Comparison of ENCODE assay signal across 10 mouse cellular contexts in the genomic region with DNA sequence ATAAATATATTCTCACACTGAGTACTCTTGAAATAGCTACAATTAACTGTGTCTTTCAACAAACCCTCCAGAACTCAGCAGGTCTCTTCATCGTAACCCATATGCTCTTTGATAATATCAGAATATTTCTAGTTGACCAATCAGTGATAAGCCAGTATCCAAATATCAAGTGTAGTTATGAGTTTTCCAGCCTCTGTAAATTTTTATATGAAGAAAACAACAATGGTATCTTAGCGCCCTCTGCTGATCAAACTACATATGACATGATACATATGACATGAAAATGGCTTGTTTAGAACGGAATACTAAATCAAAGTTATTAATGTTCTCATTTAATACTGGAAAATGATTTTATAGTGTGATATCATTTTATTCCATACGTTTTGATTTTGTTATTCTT. TPM values are rescaled to one million over a fixed set of nuclear protein-coding genes. Genes with fewer than 3 reads are reported as not detected.
A peak's percentile ranks its signal among the peaks of the same experiment; 100 is the strongest.
DNase-seq lines count a peak whose midpoint lies in the region; ATAC-seq and TF ChIP-seq lines count a peak whose summit lies in the region.
"Had no signal": no experiment of that assay in that cellular context is flagged by ENCODE, and none has a peak within 500 bp of the region (broad histone marks: within the 10 kb centered on the region; RNA-seq: fewer than 3 reads in every experiment).

No protein-coding gene starts in this region.

- no peak overlapping the region for H3K27ac ChIP-seq in forebrain, embryonic 11.5 days (ENCODE audit: low read depth, low read length)
- no peak overlapping the region for H3K27ac ChIP-seq in forebrain, embryonic 12.5 days
- no peak overlapping the region for H3K27ac ChIP-seq in limb, embryonic 14.5 days (replicated peaks; ENCODE audit: low read depth, low read length)
- no peak overlapping the region for H3K27ac ChIP-seq in limb, embryonic 10.5 days
- H3K27ac ChIP-seq in kidney, embryonic 14.5 days (ENCODE audit: low read depth, low read length) = no peak overlapping the region
- H3K27ac ChIP-seq: heart, embryonic 15.5 days; limb, embryonic 15.5 days had no signal

- WGBS in forebrain, embryonic 11.5 days = 25% methylated on average over 4 of the region's 4 CpGs
- WGBS in forebrain, embryonic 12.5 days = 31% methylated on average over 4 of the region's 4 CpGs
- 25% methylated on average over 4 of the region's 4 CpGs for WGBS in limb, embryonic 14.5 days
- WGBS in limb, embryonic 10.5 days = 31% methylated on average over 4 of the region's 4 CpGs
- 27% methylated on average over 4 of the region's 4 CpGs for WGBS in kidney, embryonic 14.5 days

- 0 out of 2 replicates have a peak, but pooled peaks have one; percentile 33 for ATAC-seq in forebrain, embryonic 11.5 days (replicated peaks; ENCODE audit: low FRiP score)
- no peak for ATAC-seq in forebrain, embryonic 12.5 days (ENCODE audit: low FRiP score)
- no peak for ATAC-seq in limb, embryonic 14.5 days (ENCODE audit: low FRiP score, low read depth)
- no peak for ATAC-seq in kidney, embryonic 14.5 days (ENCODE audit: low FRiP score, low TSS enrichment)

- H3K4me1 ChIP-seq in forebrain, embryonic 11.5 days (replicated peaks; ENCODE audit: control insufficient read depth, insufficient read depth, low read length) = no peaks in the 10 kb centered on the region
- no peaks in the 10 kb centered on the region for H3K4me1 ChIP-seq in forebrain, embryonic 12.5 days
- H3K4me1 ChIP-seq in limb, embryonic 14.5 days (ENCODE audit: control insufficient read depth, insufficient read depth, low read length) = no peaks in the 10 kb centered on the region
- H3K4me1 ChIP-seq in limb, embryonic 10.5 days = no peaks in the 10 kb centered on the region
- H3K4me1 ChIP-seq in kidney, embryonic 14.5 days (ENCODE audit: control insufficient read depth, insufficient read depth, low read length) = no peaks in the 10 kb centered on the region
- H3K4me1 ChIP-seq: heart, embryonic 15.5 days; limb, embryonic 15.5 days had no signal

- H3K27me3 ChIP-seq in forebrain, embryonic 11.5 days (ENCODE audit: control insufficient read depth, insufficient read depth, low read length) = no peaks in the 10 kb centered on the region
- no peaks in the 10 kb centered on the region for H3K27me3 ChIP-seq in forebrain, embryonic 12.5 days
- no peaks in the 10 kb centered on the region for H3K27me3 ChIP-seq in limb, embryonic 14.5 days (ENCODE audit: control insufficient read depth, insufficient read depth, low read length)
- H3K27me3 ChIP-seq in limb, embryonic 10.5 days (ENCODE audit: low read depth, poor library complexity, severe bottlenecking) = no peaks in the 10 kb centered on the region
- no peaks in the 10 kb centered on the region for H3K27me3 ChIP-seq in kidney, embryonic 14.5 days (ENCODE audit: control insufficient read depth, insufficient read depth, low read length)
- H3K27me3 ChIP-seq: heart, embryonic 15.5 days; limb, embryonic 15.5 days had no signal

- H3K36me3 ChIP-seq in forebrain, embryonic 11.5 days (ENCODE audit: control insufficient read depth, insufficient read depth, low read length) = no peaks in the 10 kb centered on the region
- H3K36me3 ChIP-seq in forebrain, embryonic 12.5 days (replicated peaks) = no peaks in the 10 kb centered on the region
- no peaks in the 10 kb centered on the region for H3K36me3 ChIP-seq in limb, embryonic 14.5 days (ENCODE audit: control insufficient read depth, insufficient read depth, low read length)
- no peaks in the 10 kb centered on the region for H3K36me3 ChIP-seq in limb, embryonic 10.5 days
- H3K36me3 ChIP-seq in kidney, embryonic 14.5 days (ENCODE audit: control insufficient read depth, insufficient read depth, low read length) = no peaks in the 10 kb centered on the region
- H3K36me3 ChIP-seq: heart, embryonic 15.5 days; limb, embryonic 15.5 days had no signal

- no peak for TF ChIP-seq POLR2A in limb, embryonic 14.5 days (IDR thresholded peaks at IDR 0.05; ENCODE audit: borderline replicate concordance, extremely low read depth, insufficient read depth, insufficient read length)

- H3K4me2 ChIP-seq in forebrain, embryonic 11.5 days (ENCODE audit: low read depth, low read length, severe bottlenecking) = no peak overlapping the region
- no peak overlapping the region for H3K4me2 ChIP-seq in forebrain, embryonic 12.5 days
- no peak overlapping the region for H3K4me2 ChIP-seq in limb, embryonic 14.5 days (replicated peaks; ENCODE audit: low read depth, low read length, severe bottlenecking)
- H3K4me2 ChIP-seq in kidney, embryonic 14.5 days (replicated peaks; ENCODE audit: low read depth, low read length) = no peak overlapping the region
- H3K4me2 ChIP-seq: heart, embryonic 15.5 days; limb, embryonic 15.5 days had no signal

- no peak overlapping the region for H3K4me3 ChIP-seq in forebrain, embryonic 11.5 days (ENCODE audit: low read depth, low read length)
- no peak overlapping the region for H3K4me3 ChIP-seq in forebrain, embryonic 12.5 days (replicated peaks)
- no peak overlapping the region for H3K4me3 ChIP-seq in limb, embryonic 14.5 days (replicated peaks; ENCODE audit: low read length)
- no peak overlapping the region for H3K4me3 ChIP-seq in limb, embryonic 10.5 days
- H3K4me3 ChIP-seq in kidney, embryonic 14.5 days (ENCODE audit: low read length) = no peak overlapping the region
- H3K4me3 ChIP-seq: heart, embryonic 15.5 days; limb, embryonic 15.5 days had no signal

- no peaks in the 10 kb centered on the region for H3K9me3 ChIP-seq in forebrain, embryonic 11.5 days (ENCODE audit: control insufficient read depth, low read length)
- no peaks in the 10 kb centered on the region for H3K9me3 ChIP-seq in forebrain, embryonic 12.5 days
- no peaks in the 10 kb centered on the region for H3K9me3 ChIP-seq in limb, embryonic 14.5 days (ENCODE audit: control insufficient read depth, low read length)
- no peaks in the 10 kb centered on the region for H3K9me3 ChIP-seq in limb, embryonic 10.5 days (replicated peaks)
- H3K9me3 ChIP-seq in kidney, embryonic 14.5 days (ENCODE audit: control insufficient read depth, low read length) = no peaks in the 10 kb centered on the region
- H3K9me3 ChIP-seq: heart, embryonic 15.5 days; limb, embryonic 15.5 days had no signal

- no peak overlapping the region for H3K9ac ChIP-seq in forebrain, embryonic 11.5 days (ENCODE audit: low read length)
- no peak overlapping the region for H3K9ac ChIP-seq in forebrain, embryonic 12.5 days
- H3K9ac ChIP-seq in limb, embryonic 14.5 days (ENCODE audit: low read depth, low read length, severe bottlenecking) = no peak overlapping the region
- no peak overlapping the region for H3K9ac ChIP-seq in kidney, embryonic 14.5 days (ENCODE audit: low read depth, low read length)
- H3K9ac ChIP-seq: heart, embryonic 15.5 days; limb, embryonic 15.5 days had no signal

- DNase-seq in forebrain, embryonic 11.5 days (ENCODE audit: low spot score) = no peak
- peak; percentile 76 for DNase-seq in limb, embryonic 14.5 days (ENCODE audit: low spot score)
- no peak for DNase-seq in limb, embryonic 10.5 days (ENCODE audit: low spot score)
- DNase-seq in ZHBTc4 (ENCODE audit: low read depth, low spot score) = peak; percentile 37
- peak; percentile 62 for DNase-seq in mesoderm, embryonic 11.5 days (ENCODE audit: low read depth, low spot score)
- no peak for DNase-seq in thymus, adult 18-20 months

RNA-seq across cellular contexts. Expression of gene Slc5a7, which starts 44.6 kb away (rescaled TPM):
- 0.48 and 0.79 TPM in 2 replicates for polyA plus RNA-seq in forebrain, embryonic 11.5 days (2014; fragmentation: Nextera tagmentation; extraction: Ambion mirVana)
- polyA plus RNA-seq in forebrain, embryonic 12.5 days (2016; fragmentation: Nextera tagmentation; extraction: Ambion mirVana) = 0.36 and 0.84 TPM in 2 replicates
- 1.0 and 1.4 TPM in 2 replicates for polyA plus RNA-seq in limb, embryonic 14.5 days (2012; rRNA removed)
- 0.50 and 0.86 TPM in 2 replicates for polyA plus RNA-seq in limb, embryonic 14.5 days (2014; fragmentation: Nextera tagmentation; extraction: Ambion mirVana)
- polyA plus RNA-seq in limb, embryonic 10.5 days (2016; fragmentation: Nextera tagmentation; extraction: Ambion mirVana) = 0.14 and 0.34 TPM in 2 replicates
- 0.07 and 0.37 TPM in 2 replicates for polyA plus RNA-seq in kidney, embryonic 14.5 days (2014; fragmentation: Nextera tagmentation; extraction: Ambion mirVana)

Comparison
In these comparisons a context has a peak if more than half of its experiments do, and no peak if none do; other contexts are left out.
1. DNase-seq: peak in limb, embryonic 14.5 days (single experiment), ZHBTc4 (single experiment) and mesoderm, embryonic 11.5 days (single experiment); none in forebrain, embryonic 11.5 days (single experiment), limb, embryonic 10.5 days (single experiment) and thymus, adult 18-20 months (0 of 2).